Comparison of ENCODE assay signal across 24 mouse cellular contexts in genomic region chr5:138281798-138282197, GRCm38 (mm10). TPM values are rescaled to one million over a fixed set of nuclear protein-coding genes. Genes with fewer than 3 reads are reported as not detected.
"Had no signal": no experiment of that assay in that cellular context is flagged by ENCODE, and none has a peak within 500 bp of the region (broad histone marks: within the 10 kb centered on the region; RNA-seq: fewer than 3 reads in every experiment).

No protein-coding gene starts in this region.

- H3K27me3 ChIP-seq: neural tube, embryonic 15.5 days had no signal

- ATAC-seq: midbrain, embryonic 16.5 days had no signal

- DNase-seq: lung, adult 18-20 months; lung, embryonic 14.5 days; lung, postnatal 10 days; lung, postnatal 4 days; midbrain, embryonic 14.5 days; retina, postnatal 1 day; right cerebral cortex, adult 18-20 months; right cerebral cortex, postnatal 25 days; right cerebral cortex, postnatal 4 days; spleen, adult 18-20 months; thymus, adult 18-20 months; thymus, postnatal 14 days; thymus, postnatal 36 days had no signal

- H3K27ac ChIP-seq: midbrain, embryonic 10.5 days; midbrain, embryonic 12.5 days; neural tube, embryonic 13.5 days; neural tube, embryonic 15.5 days had no signal

- H3K4me3 ChIP-seq: midbrain, embryonic 10.5 days; midbrain, embryonic 12.5 days; myocyte; neural tube, embryonic 13.5 days; neural tube, embryonic 15.5 days had no signal

- H3K4me2 ChIP-seq: lung, embryonic 14.5 days; midbrain, embryonic 12.5 days; neural tube, embryonic 13.5 days; neural tube, embryonic 15.5 days had no signal

- H3K9ac ChIP-seq: lung, embryonic 14.5 days; midbrain, embryonic 12.5 days; neural tube, embryonic 13.5 days; neural tube, embryonic 15.5 days had no signal

- H3K9me3 ChIP-seq: midbrain, embryonic 12.5 days; neural tube, embryonic 15.5 days had no signal

RNA-seq across cellular contexts. Expression of gene Gm43720, which starts 2.0 kb away (rescaled TPM):
- total RNA-seq: megakaryocyte, adult 5-6 weeks; megakaryocyte-erythroid progenitor cell, adult 5-6 weeks had no signal
- polyA plus RNA-seq: midbrain, embryonic 12.5 days; midbrain, embryonic 14.5 days; neural tube, embryonic 11.5 days; neural tube, embryonic 13.5 days; small intestine, adult 2 months; thymus, postnatal 0 days had no signal

RNA-seq across cellular contexts. Expression of gene Gal3st4, which starts 9.2 kb away (rescaled TPM):
- total RNA-seq: megakaryocyte, adult 5-6 weeks; megakaryocyte-erythroid progenitor cell, adult 5-6 weeks had no signal
- polyA plus RNA-seq: myocyte had no signal
